Mouse (Mus musculus) stomach, embryonic 14.5 days (tissue): ENCODE data around the gene Cmtm7. TPM values are rescaled to one million over a fixed set of nuclear protein-coding genes. Genes with fewer than 3 reads are reported as not detected.

Experiments
- ATAC-seq: fragments of 200-750 bp; cut with Nextera tagmentation; 2 replicates; pipeline ENCODE4 v1.8.0; 2017; ENCODE audit warnings: low read depth, moderate TSS enrichment; ENCODE audit not compliant: insufficient number of reproducible peaks, insufficient read depth, low FRiP score
- H3K27ac ChIP-seq: fragments of 300-500 bp; sonication (generic); 2 replicates; pipeline ENCODE4 v1.5.1; 2014; ENCODE audit warnings: mild to moderate bottlenecking, low read length, moderate library complexity, mixed read lengths
- H3K27me3 ChIP-seq: fragments of 300-500 bp; sonication (generic); 2 replicates; pipeline ENCODE4 v1.6.1; 2014; ENCODE audit warnings: low read length, control low read depth, mixed read lengths; ENCODE audit not compliant: control insufficient read depth, insufficient read depth
- H3K36me3 ChIP-seq: fragments of 300-500 bp; sonication (generic); 2 replicates; pipeline ENCODE4 v1.6.1; 2014; ENCODE audit warnings: mild to moderate bottlenecking, control low read depth, low read length, moderate library complexity, mixed read lengths; ENCODE audit not compliant: control insufficient read depth, insufficient read depth
- H3K4me1 ChIP-seq: fragments of 300-500 bp; sonication (generic); 2 replicates; pipeline ENCODE4 v1.6.1; 2014; ENCODE audit warnings: low read length, control low read depth, mixed read lengths; ENCODE audit not compliant: control insufficient read depth, insufficient read depth
- H3K4me2 ChIP-seq: fragments of 300-500 bp; sonication (generic); replicated peaks from 2 replicates; pipeline ENCODE4 v1.6.1; 2014; ENCODE audit warnings: low read depth, low read length, control low read depth
- H3K4me3 ChIP-seq: fragments of 300-500 bp; sonication (generic); 2 replicates; pipeline ENCODE4 v1.5.1; 2014; ENCODE audit warnings: low read depth, low read length, control low read depth
- H3K9ac ChIP-seq: fragments of 300-500 bp; sonication (generic); replicated peaks from 2 replicates; pipeline ENCODE4 v1.6.1; 2014; ENCODE audit warnings: low read depth, mild to moderate bottlenecking, control low read depth, low read length, moderate library complexity, mixed read lengths
- H3K9me3 ChIP-seq: fragments of 300-500 bp; sonication (generic); 2 replicates; pipeline ENCODE4 v1.6.1; 2016; ENCODE audit warnings: low read depth, low read length, control low read depth; ENCODE audit not compliant: control insufficient read depth
- WGBS: fragments of 180-500 bp; shearing (Covaris S2); extraction: QIAGEN DNeasy Blood & Tissue Kit; methylation state at CpG from one replicate; pipeline ENCODE4 v1.1.7; 2014; 5-methylcytosine and 5-hydroxymethylcytosine counted together
- polyA plus RNA-seq: library from polyadenylated mRNA; unstranded; fragments of >200 nt; fragmentation: Nextera tagmentation; extraction: Ambion mirVana; gene quantifications from 2 replicates; pipeline ENCODE4 v1.2.1, GENCODE M21; 2014

Gene Cmtm7
- polyA plus RNA-seq, 1 experiment from 2014 or later: 101 TPM

GRCm38 (mm10) chr9:114752311-114752710 lies 29.3 kb downstream of the Cmtm7 start:
- Histone ChIP-seq H3K4me1 (no peaks in the 10 kb centered on the region), H3K4me2 (peak overlapping the region; percentile 68), H3K4me3 (no peak overlapping the region), H3K9me3 (no peaks in the 10 kb centered on the region), H3K36me3 (peaks cover 30% of the 10 kb centered on the region), H3K9ac (no peak overlapping the region), H3K27me3 (no peaks in the 10 kb centered on the region), H3K27ac (no peak overlapping the region)
- ATAC-seq: no peak
- WGBS: 71% methylated on average over 9 of the region's 9 CpGs

- Histone ChIP-seq H3K9me3 (no peaks in the 10 kb centered on the region), H3K4me3 (no peak overlapping the region), H3K4me2 (no peak overlapping the region), H3K9ac (no peak overlapping the region), H3K27ac (no peak overlapping the region), H3K36me3 (peaks cover 29% of the 10 kb centered on the region), H3K4me1 (no peaks in the 10 kb centered on the region), H3K27me3 (no peaks in the 10 kb centered on the region)
- WGBS: 86% methylated on average over 3 of the region's 3 CpGs
- no peak for ATAC-seq
These were observed 30.1 kb downstream of the Cmtm7 start for GRCm38 (mm10) chr9:114751582-114751981.

- Histone ChIP-seq H3K36me3 (peaks cover 31% of the 10 kb centered on the region), H3K4me1 (no peaks in the 10 kb centered on the region), H3K9me3 (no peaks in the 10 kb centered on the region), H3K4me2 (no peak overlapping the region), H3K27me3 (no peaks in the 10 kb centered on the region), H3K27ac (no peak overlapping the region), H3K9ac (no peak overlapping the region), H3K4me3 (no peak overlapping the region)
- WGBS: 82% methylated on average over 12 of the region's 12 CpGs
- no peak for ATAC-seq
These were observed 34.2 kb downstream of the Cmtm7 start for GRCm38 (mm10) chr9:114747466-114747865.

GRCm38 (mm10) chr9:114747012-114747411 lies 34.6 kb downstream of the Cmtm7 start:
- WGBS: 79% methylated on average over 10 of the region's 10 CpGs
- ATAC-seq: no peak
- Histone ChIP-seq H3K9ac (no peak overlapping the region), H3K4me1 (no peaks in the 10 kb centered on the region), H3K9me3 (no peaks in the 10 kb centered on the region), H3K4me3 (no peak overlapping the region), H3K27me3 (no peaks in the 10 kb centered on the region), H3K36me3 (peaks cover 31% of the 10 kb centered on the region), H3K27ac (no peak overlapping the region), H3K4me2 (no peak overlapping the region)

GRCm38 (mm10) chr9:114745654-114746053 lies 36.0 kb downstream of the Cmtm7 start:
- ATAC-seq: no peak
- WGBS: 76% methylated on average over 4 of the region's 4 CpGs

GRCm38 (mm10) chr9:114745163-114745562 lies 36.5 kb downstream of the Cmtm7 start:
- no peak for ATAC-seq

More at GRCm38 (mm10) chr9:114745654-114746053, 36.0 kb downstream of the Cmtm7 start:
- Histone ChIP-seq H3K9me3 (no peaks in the 10 kb centered on the region), H3K27ac (no peak overlapping the region), H3K36me3 (peaks cover 31% of the 10 kb centered on the region), H3K4me2 (no peak overlapping the region), H3K9ac (no peak overlapping the region), H3K4me1 (no peaks in the 10 kb centered on the region), H3K27me3 (no peaks in the 10 kb centered on the region), H3K4me3 (no peak overlapping the region)

GRCm38 (mm10) chr9:114742731-114743130 lies 38.9 kb downstream of the Cmtm7 start:
- no peak overlapping the region for H3K4me2 ChIP-seq
- H3K27ac ChIP-seq: no peak overlapping the region
- H3K36me3 ChIP-seq: peaks cover 12% of the 10 kb centered on the region; the same call in 1 of the 2 replicates
- no peak overlapping the region for H3K9ac ChIP-seq
- no peak overlapping the region for H3K4me3 ChIP-seq
- ATAC-seq: no peak
- no peaks in the 10 kb centered on the region for H3K9me3 ChIP-seq
- WGBS: 83% methylated on average over 2 of the region's 2 CpGs
- no peaks in the 10 kb centered on the region for H3K4me1 ChIP-seq
- H3K27me3 ChIP-seq: no peaks in the 10 kb centered on the region

More at GRCm38 (mm10) chr9:114745163-114745562, 36.5 kb downstream of the Cmtm7 start:
- Histone ChIP-seq H3K27me3 (no peaks in the 10 kb centered on the region), H3K9me3 (no peaks in the 10 kb centered on the region), H3K4me3 (no peak overlapping the region), H3K4me2 (no peak overlapping the region), H3K9ac (no peak overlapping the region), H3K4me1 (no peaks in the 10 kb centered on the region), H3K27ac (no peak overlapping the region), H3K36me3 (peaks cover 26% of the 10 kb centered on the region)
- 56% methylated on average over 4 of the region's 4 CpGs for WGBS

GRCm38 (mm10) chr9:114740336-114740735 lies 41.3 kb downstream of the Cmtm7 start:
- no peaks in the 10 kb centered on the region for H3K9me3 ChIP-seq
- H3K4me2 ChIP-seq: no peak overlapping the region
- 77% methylated on average over 9 of the region's 9 CpGs for WGBS
- peaks cover 4% of the 10 kb centered on the region; the same call in 1 of the 2 replicates for H3K4me1 ChIP-seq
- no peaks in the 10 kb centered on the region; the same call in 1 of the 2 replicates for H3K36me3 ChIP-seq
- no peak overlapping the region for H3K27ac ChIP-seq
- no peak overlapping the region for H3K9ac ChIP-seq
- H3K4me3 ChIP-seq: no peak overlapping the region
- H3K27me3 ChIP-seq: no peaks in the 10 kb centered on the region
- ATAC-seq: no peak

GRCm38 (mm10) chr9:114736442-114736841 lies 45.2 kb downstream of the Cmtm7 start:
- 75% methylated on average over 11 of the region's 11 CpGs for WGBS
- no peaks in the 10 kb centered on the region for H3K27me3 ChIP-seq
- no peak overlapping the region for H3K9ac ChIP-seq
- H3K4me3 ChIP-seq: no peak overlapping the region
- H3K27ac ChIP-seq: no peak overlapping the region
- ATAC-seq: no peak
- no peaks in the 10 kb centered on the region for H3K9me3 ChIP-seq
- H3K36me3 ChIP-seq: no peaks in the 10 kb centered on the region; the same call in 1 of the 2 replicates
- peaks cover 16% of the 10 kb centered on the region for H3K4me1 ChIP-seq
- H3K4me2 ChIP-seq: no peak overlapping the region
